Mouse (Mus musculus): ENCODE results near the gene Tmtc2.

GRCm38 (mm10) chr10:105486977-105487376, 87.3 kb downstream of the Tmtc2 start:
- no peak for TF ChIP-seq CTCF (IDR thresholded peaks at IDR 0.05; ENCODE audit: low read depth, low read length)
- no peak for TF ChIP-seq POLR2A (IDR thresholded peaks at IDR 0.05; ENCODE audit: insufficient read depth, low read length)
- no peak for TF ChIP-seq EP300 (IDR thresholded peaks at IDR 0.05; ENCODE audit: insufficient read depth, low read depth, low read length)

Measured in ES-Bruce4 (cell line).